Mouse (Mus musculus) thymus, postnatal 36 days (tissue): ENCODE results near the gene Utp15.
A peak's percentile ranks its signal among the peaks of the same experiment; 100 is the strongest.

Experiments used
- DNase-seq, 2 experiments: peaks; one replicate each; pipeline ENCODE4 v3.0.0; 2022; ENCODE audit warnings: mixed read lengths in 2 of 2

The Utp15 gene

GRCm38 (mm10) chr13:98245386-98245785, 17.5 kb downstream of the Utp15 start:
- DNase-seq, result no peak

DNA sequence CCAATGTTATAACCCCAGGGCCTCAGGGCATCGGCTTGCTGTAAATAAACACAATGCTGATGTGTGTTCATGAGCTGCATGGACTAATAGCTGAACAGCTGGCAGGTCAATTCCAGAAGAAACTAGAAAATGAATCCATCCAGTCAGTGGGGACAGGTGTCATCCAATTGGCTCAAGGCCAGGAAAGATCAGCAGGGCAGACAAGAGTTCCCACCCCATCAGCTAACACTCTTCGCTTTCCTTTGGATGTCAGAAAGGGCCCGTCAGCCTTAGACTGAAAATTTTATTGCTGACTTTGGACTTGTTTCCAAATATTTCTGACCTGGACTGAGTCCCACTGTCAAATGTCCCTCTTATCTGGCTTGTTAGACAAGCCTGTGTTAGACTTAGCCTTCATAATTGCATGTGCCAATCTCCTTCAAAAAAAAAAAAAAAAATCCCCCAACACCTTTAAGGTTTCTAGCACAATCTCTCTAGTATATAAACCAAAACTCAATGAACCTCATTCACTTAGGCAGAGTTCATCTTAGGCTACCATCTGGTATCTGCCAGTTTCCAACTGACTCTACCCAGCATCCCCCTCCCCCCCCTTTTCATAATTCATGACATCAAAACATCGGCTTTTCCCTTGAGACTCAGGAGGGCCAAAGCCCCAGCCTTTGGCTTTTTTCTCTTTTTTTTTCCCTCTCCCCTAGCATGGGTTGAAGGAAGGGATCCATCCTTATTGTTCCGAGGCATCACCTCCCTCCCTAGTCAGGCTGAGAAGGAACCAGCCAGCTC, 18.1 kb downstream of the Utp15 start:
- DNase-seq, result no peak

- DNase-seq, result no peak
Observed at GRCm38 (mm10) chr13:98241531-98242282, 21.1 kb downstream of the Utp15 start.

DNA sequence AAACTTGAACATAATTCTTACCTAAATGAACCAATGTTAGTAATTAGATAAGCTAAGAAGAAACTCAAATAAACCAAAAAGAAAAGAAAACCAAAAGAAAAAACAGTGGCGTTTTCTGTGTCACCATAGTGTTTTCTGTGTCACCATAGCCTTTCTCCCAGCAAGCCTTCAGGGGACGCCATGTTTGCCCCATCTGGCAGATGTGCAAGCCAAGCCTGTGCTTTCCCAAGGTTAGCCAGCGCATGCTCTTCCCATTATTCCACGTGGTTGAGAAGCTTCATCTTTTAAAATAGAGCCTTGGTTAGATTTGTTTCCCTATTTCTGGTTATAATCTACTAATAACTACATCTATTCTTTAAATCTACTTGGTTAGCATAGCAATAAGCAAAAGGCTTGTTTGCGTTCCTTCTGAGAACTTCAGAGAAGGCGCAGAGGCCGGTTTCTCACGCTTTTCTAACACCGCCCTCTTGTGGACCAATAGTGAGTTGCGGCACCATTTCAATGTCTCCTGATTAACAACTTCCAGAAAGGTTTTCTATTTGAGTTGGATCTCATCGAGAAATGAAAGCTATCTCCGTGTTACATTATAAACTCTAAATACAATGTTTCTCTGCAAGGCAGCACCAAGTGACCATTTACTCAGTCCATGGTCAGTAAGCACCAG, 22.7 kb downstream of the Utp15 start:
- peak; percentile 17 to 42 for DNase-seq

DNA sequence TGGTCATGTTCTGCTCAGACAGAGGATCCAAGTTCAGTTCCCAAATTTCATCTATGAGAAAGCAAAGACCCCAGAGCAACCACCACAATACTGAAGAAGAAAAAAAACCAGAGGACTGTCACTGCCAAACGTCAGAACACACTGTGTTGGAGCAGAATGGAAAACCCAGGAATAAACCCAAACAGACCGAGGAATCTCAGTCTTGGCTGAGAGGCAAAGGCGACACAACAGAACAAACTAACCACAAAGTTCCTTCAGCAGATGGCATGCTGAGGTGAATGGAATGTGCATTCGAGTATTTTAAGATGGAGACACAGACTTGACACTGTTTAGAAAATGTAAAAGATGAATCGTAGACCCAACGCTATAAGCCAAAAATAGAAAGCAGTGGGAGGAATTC, 27.4 kb downstream of the Utp15 start:
- no peak for DNase-seq

- DNase-seq, result no peak
Observed at GRCm38 (mm10) chr13:98230511-98230910, 32.3 kb downstream of the Utp15 start.

GRCm38 (mm10) chr13:98226225-98226624, 36.6 kb downstream of the Utp15 start:
- DNase-seq, result no peak

GRCm38 (mm10) chr13:98222848-98223247, 40.0 kb downstream of the Utp15 start:
- DNase-seq, result no peak

- DNase-seq, result no peak
Observed at GRCm38 (mm10) chr13:98210137-98210536, 52.7 kb downstream of the Utp15 start.

GRCm38 (mm10) chr13:98208842-98209241, 54.0 kb downstream of the Utp15 start:
- peak; percentile 7 to 9 for DNase-seq

DNA sequence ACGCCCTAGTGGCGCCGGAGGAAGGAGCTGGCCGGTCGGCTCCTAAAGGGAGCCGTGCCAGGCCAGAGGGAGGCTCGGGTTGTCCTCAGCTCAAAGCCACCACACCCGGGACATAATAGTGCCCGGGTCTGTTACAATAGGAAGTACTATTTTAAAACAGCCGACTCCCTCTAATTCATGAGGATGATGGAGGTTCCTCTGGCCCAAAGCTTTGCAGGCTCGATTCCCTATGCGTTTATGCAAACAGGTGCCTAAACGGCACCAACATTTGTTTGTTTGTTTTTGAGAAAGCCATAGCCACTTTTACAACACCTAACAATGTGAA, 56.3 kb downstream of the Utp15 start:
- no peak for DNase-seq

DNA sequence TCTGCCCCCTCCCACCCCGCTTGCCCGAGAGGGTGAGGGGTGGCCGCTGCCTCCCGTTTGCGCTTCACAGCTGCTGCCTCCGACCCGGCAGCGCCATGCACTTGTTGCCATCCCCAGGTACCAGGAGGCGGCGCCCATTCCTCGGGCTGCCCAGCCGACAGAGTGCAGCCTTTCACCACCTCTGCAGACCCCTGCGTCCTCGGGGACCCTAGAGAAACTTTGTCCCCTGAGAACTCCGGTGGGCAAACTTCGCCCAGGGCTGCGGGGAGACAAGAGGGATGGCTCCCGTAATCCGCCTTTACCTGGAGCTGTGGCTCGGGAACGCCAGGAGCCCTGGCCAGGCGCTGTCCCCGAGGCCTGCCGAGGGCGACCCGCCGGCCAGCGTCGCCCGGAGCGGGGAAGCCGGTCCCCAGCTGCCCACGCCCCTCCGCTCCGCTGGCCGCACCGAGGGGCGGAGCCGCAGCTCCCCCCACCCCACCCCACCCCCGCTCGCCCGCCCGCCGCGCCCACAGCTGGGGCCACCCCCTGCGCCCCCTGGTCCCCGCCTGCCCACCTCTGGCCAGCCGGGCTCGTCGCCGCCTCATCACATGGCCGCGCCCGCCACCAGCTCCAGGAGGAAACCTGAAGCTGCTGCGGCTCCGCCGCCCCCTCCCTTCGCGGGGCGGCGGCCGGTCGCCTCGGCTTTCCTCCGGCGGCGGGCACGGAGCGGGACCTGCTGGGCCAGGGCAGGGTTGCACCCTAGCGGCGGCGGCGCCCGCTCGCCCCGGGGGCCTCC, 56.9 kb downstream of the Utp15 start, which contains the start of gene Arhgef28:
Gene Arhgef28 (minus strand): TSS at position 669 of the 775 bp plus-strand sequence.
- DNase-seq, result peak; percentile 43 to 50

DNA sequence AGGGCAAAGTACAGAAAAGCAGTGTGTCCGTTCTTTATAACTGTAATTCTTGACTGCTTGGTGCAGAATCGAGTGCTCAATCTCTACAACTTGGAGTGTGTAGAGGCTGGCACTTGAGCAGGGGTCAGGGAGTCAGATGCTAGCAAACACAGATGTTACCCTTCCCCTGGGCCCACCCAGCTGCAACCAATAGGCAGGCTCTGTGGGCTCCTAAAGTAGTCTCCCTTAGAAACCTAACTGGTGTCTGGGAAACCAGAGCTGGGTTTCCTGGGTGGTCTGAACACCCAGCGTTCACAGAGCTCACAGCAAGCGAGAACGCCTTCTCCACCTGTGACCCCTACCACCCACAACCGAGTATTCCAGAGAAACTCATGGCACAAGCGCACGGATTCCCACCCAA, 57.7 kb downstream of the Utp15 start:
- DNase-seq, result no peak

GRCm38 (mm10) chr13:98204371-98204770, 58.5 kb downstream of the Utp15 start:
- no peak for DNase-seq

DNA sequence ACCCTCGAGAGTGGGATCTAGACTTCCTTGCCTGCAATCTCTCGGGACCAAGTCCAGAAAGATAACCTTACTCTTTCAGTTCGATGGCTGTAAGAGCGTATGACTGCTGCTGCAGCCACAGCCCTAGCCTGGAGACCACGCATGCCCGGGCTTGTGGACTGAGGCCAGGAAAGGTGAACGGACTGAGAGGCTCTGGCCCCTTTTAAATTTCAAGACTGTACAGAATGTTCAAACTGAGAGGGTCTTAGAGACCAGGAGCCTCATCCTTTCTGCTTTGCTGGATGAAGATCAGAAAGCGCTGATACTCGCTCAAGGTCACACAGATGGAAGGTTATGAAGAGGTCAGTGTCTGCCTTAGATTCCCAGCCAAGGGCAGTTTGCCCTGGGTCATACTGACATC, 61.4 kb downstream of the Utp15 start:
- DNase-seq, result no peak
